Mouse (Mus musculus) thymus, adult 2 months (tissue): ENCODE results near the gene Gdi2.

Experiments used
- CTCF ChIP-seq: fragments of 200-500 bp; IDR thresholded peaks from 2 replicates; pipeline ENCODE4 v1.5.1; 2012; ENCODE audit warnings: mild to moderate bottlenecking, control low read depth, low read length, moderate library complexity, borderline replicate concordance; ENCODE audit not compliant: control insufficient read depth, poor library complexity, insufficient read depth; ENCODE audit errors: extremely low read depth
- POLR2A ChIP-seq: fragments of 200-500 bp; IDR thresholded peaks from 2 replicates; pipeline ENCODE4 v1.6.1; 2012; ENCODE audit warnings: mild to moderate bottlenecking, low read length, control low read depth, moderate library complexity; ENCODE audit not compliant: control insufficient read depth, poor library complexity, insufficient read depth; ENCODE audit errors: extremely low read depth

DNA sequence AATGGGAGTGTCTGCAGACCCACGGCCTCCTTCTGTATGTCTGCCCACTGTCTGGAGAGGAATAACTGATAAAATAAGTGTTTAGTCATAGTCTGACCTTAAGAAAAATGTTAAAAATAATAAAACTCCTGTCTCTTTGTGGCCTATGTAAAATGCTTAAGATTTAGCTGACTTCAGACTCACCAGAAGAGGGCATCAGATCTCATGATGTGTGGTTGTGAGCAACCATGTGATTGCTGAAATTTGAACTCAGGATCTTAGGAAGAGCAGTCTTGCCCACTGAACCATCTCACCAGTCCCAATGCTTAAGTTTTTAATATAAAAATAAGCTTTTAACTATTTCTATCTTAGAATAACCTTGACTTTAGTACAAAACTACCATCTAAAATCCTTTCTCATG, 25.3 kb downstream of the Gdi2 start:
- no peak for TF ChIP-seq CTCF
- TF ChIP-seq POLR2A, result no peak
